Mouse (Mus musculus) megakaryocyte, adult 5-6 weeks (primary cell): Measurements from ENCODE around the gene Mdh2. TPM values are rescaled to one million over a fixed set of nuclear protein-coding genes. Genes with fewer than 3 reads are reported as not detected.

Experiments
- ATAC-seq: 2 replicates; pipeline ENCODE4 v1.8.0; 2016; ENCODE audit warnings: mild to moderate bottlenecking, inconsistent platforms; ENCODE audit not compliant: poor library complexity, severe bottlenecking
- total RNA-seq, 2 experiments: library from RNA; stranded (forward) in 1 of 2; stranded (reverse) in 1 of 2; fragments of 153-499, 151-499 nt in 1 of 2; fragments of 221-1000, 200-1000 nt in 1 of 2; gene quantifications; 2 replicates each; pipeline versions ENCODE4 v1.2.3 to v1.2.4; 2015 to 2017

Mdh2 gene
- total RNA-seq, 2 experiments from 2014 or later: 111 to 251 TPM

DNA sequence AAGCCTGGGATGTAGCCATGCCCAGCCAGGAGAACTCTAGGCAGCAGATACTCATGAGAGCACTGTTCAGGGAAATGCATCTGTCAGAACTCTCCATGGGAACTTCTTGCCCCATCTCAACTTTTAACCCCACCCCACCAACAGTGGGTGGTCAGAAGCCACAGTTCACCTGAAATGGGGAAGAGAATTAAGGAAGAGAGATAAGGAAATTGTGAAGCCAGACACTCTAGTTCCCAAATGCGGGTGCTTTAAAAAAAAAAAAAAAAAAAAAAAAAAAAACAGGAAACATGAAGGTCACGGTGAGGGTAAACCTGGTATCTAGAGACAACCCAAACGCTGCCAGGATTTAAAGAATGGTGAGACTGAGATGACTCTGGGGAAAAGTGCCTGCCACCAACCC, 5.8 kb upstream of the Mdh2 start:
- ATAC-seq: peak; percentile 88

DNA sequence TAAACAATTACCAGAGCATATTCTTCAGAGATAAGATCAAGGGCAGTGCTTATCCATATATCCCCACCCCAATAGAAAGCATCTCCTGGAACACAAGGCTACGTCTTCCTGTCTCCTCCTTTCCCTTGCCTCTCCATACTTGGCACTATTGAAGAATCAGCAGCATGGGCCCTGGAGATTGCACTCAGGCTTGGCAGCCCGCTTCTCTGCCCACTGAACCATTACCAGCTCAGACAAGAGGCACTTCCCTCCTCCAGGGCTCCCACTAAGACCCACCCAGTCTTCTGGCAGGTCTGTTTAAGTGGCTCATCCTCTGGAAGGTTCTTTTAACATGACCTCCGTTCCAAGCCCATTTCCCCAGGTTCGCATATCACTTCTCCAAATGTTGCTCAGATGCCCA, 1.7 kb upstream of the Mdh2 start:
- no peak for ATAC-seq

DNA sequence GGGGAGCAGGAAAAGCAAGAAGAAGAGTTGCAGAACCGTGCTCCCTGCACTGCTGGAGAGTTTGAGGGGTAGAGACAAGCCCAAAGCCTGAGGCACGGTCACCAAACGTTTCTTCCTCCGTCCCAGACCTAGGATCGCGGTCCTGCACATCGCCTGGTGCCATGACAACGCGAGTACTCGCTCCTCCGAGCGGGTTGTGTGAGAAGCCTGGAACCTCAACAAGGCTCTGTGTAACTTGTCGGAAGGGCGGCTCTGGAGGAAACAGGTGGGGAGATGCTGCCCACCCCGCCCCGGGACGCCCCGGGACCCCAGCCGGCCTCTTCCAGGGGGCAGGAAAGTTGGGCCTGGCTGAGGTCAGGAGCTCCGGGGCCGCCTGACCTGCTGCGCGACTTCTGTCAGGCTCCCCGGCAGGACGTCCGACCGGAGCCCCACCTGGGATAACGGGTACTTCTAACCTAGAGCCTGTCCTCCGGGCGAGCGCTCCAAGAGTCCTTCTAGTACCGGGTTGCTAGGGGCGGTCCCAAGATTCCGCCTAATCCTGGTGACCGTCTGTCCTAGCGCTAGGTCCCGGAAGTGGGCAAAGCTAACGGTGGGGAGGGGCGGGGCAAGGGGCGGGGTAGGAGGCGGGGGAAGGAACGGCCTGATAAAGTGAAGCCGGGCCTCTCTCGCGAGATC, 347 bp upstream of the Mdh2 start, which contains the start of gene Styxl1:
Styxl1 (minus strand) TSS at position 590 of the 675 bp plus-strand sequence.
- no peak for ATAC-seq

DNA sequence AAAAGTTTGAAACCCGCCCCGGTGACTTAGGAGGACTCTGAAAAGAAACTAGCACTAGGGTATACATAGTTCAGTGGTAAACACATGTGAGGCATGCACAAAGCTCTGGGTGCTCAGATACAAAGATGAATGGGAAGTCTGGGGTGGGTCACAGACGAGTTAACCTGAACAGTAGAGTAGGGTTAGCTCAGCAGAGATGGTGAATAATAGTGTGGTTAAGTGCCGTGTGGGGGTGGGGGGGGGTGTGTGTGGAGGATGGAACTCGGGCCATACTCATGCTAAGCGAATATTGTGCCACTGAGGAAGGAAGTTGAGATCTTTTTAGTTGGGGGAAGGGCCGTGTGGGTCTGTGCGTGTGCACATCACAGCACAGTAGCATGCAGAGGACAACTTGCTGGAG, 2.1 kb downstream of the Mdh2 start:
- ATAC-seq: peak; percentile 36

GRCm38 (mm10) chr5:135782901-135783300, 4.6 kb downstream of the Mdh2 start:
- ATAC-seq: no peak

GRCm38 (mm10) chr5:135793996-135794858, 15.9 kb downstream of the Mdh2 start:
- peak; percentile 95 for ATAC-seq

DNA sequence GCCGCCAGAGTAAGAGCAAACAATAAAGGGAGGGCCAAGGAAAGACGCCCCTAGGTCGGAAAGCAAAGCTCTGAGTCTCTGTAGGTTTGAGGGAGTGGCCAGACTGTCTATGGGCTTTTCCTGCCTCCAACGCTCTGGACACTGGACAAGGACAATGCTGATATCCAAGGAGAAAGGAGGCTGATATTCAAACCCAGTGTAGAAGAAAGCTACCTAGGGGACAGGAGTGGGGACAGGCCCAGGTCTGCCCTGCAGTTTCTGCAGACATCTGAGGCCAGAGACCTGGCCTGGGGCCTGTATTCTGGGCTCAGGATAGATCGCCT, 16.5 kb downstream of the Mdh2 start:
- peak; percentile 28; the same call in 1 of the 2 replicates for ATAC-seq

DNA sequence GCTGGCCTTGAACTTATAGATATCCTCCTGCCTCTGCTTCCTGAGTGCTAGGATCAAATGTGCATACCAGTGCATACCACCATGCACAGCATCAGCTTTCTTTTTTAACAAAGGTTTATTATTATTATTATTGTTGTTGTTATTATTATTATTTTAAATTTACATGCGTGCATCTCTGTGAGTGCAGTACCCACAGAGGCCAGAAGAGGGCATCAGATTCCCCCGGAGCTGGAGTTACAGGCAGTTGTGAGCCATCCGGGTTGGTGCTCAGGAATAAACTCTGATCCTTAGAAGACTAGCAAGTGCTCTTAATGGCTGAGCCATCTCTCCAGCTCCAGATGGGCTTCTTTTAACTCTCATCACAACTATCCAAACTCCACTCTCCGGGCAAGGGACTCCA, 21.5 kb downstream of the Mdh2 start:
- ATAC-seq: no peak

GRCm38 (mm10) chr5:135800927-135801326, 22.6 kb downstream of the Mdh2 start:
- ATAC-seq: no peak

DNA sequence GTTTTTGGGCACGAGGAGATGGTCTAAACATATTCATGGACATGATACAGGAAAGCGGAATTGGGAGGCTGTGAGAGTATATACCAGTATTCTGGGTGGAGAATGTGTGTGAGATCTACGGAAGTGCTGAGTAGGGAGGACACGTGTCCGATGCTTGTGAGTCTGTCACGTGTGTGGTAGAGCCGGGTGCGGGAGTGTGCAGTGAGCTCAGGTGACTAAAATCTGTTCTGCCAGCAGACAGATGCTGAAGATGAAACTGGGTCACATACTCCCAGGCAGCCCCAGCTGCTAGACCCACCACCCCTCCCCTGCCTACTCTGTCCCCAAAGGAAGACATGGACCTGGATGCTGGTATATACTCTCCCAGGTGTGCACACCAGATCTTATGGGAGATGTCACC, 24.4 kb downstream of the Mdh2 start:
- no peak for ATAC-seq

DNA sequence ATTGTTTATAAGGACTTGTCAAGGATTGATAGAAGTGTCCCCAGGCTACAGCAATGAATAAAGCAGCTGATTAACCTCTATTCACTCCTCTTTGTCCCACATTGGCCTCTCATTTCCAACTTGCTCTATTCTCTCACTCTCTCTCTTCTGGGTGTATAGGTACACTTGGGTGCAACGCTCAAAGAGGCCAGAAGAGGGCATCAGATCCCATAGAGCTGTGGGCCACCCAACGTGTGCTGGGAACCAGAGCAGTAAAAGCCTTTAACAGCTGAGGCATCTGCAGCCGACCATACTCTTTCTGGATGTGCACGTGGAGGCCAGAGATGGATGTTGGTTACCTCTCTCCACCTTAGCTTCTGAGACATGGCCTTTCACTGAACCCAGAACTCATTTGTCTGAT, 24.9 kb downstream of the Mdh2 start:
- ATAC-seq: no peak

DNA sequence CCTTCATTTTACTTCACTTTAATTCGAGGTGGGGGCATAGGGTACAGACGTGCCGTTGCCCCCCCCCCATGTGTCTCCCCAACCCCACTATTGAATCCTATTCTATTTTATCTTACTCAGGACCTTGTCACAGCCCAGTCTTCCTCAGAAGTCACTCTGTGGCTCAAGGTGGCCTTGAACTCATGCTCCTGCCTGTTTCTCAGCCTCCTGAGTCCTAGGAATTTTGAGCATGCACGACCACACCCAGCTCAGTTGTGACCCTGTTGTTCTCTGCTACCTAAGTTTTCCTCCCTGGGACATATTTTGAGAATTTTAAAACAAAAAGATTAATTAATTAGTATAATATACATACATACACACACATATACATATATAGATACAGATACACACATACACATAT, 25.4 kb downstream of the Mdh2 start:
- no peak for ATAC-seq

DNA sequence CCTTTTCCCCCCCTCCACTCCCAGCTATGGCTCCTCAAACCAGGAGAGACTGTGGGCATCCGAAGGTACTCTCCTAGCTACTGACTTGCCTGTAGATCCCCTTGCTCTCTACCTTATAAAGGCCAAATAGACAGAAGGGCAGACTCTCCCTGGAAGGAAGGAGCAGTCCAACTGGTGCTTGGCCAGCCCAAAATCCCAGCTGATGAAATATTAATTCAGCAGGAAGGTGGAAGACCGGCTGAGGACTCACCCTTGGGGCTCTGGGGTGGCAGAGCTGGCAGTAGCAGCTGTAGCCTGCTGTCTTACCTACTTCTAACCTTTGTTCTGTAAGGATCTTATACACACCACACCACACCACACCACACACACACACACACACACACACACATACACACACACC, 26.5 kb downstream of the Mdh2 start:
- ATAC-seq: no peak

DNA sequence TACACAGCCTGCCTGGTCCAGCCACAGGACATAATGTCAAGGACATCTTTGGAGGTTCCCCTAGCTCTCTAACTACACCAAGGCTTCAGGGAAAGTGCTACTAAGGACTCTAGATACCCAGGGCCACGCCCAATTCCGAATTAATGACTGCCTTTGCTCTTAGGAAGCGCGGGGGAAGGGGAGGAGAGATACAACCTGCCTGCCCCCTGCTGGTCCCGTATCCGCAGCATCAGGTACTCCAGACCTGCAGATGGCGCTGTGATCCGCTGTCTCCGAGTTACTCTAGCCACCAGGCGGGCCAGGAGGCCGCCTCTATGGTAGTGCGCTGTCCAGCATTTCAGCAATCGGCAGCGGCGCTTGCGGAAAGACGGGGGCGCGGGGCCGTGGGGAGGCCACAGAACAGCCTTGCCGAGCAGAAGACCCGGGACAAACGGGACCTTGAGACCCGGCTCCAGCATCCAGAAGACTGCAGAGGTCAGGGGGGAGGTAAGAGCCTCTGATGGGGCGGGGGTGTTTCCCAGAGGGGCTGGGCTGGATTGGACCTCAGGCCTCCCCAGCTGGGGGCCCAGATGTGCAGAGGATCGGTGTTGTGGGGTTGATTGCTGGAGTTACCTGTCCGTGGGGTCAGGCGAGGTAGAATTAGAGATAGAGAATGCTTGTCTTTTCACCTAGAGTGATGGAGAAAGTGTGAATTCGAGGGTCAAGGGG, 28.4 kb downstream of the Mdh2 start, which contains the start of gene Srrm3:
Srrm3 (plus strand) TSS at position 336 of the 708 bp plus-strand sequence.
- peak; percentile 100 for ATAC-seq

DNA sequence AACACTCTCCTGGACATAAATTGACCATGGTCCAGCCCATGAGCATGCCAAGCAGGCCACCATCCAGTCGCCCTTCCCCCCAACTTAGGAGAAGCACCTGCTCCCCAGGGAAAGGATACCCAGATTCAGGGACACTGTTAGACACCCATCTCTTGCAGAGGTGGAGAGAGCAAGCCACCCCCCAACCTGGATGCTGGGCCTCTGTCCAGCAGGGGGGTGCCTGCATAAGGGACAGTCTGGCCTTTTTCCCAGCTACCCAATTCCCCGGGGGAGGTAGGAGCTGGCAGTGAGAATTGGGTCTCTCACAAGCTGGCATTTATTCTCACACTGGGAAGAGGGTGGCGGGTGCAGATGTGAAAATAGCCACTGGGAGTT, 29.0 kb downstream of the Mdh2 start:
- ATAC-seq: no peak

DNA sequence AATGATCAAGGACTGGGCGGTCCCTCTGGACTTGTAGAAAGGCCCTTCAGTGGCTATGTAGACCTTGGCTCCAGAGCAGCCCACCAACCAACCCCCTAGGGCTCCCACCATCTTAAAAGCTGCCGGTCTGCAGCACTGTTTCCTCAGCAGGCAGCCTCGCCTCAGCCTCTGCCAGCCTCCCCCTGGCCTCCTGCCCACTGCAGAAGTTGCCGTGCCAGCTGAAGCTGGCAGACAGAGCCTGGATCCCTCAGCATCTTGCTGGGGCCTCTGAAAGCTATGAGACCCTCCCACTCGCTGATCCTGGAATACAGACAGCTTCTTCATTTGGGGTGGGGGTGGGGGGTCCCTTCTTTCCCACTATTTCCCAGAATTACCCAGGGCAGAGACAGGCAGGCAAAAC, 34.7 kb downstream of the Mdh2 start:
- ATAC-seq: no peak

DNA sequence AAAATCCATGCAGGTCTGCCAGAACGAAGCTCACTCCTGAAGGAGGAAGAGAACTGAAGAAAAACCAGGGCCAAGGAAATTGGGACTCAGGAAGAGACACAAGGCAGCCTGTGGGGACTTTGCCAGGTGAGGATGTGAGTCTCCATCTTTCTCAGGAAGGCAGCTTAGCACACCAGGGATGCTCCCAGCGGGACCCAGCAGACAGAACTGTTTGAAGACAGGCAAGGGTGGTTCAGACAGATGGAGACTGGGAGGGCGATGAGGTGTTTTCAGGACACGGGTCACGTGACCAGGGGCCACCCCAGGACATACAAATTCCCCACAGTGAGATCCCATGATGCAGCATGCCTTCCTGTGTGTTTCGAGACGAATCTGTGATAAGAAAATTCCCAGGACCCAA, 40.2 kb downstream of the Mdh2 start:
- ATAC-seq: no peak

DNA sequence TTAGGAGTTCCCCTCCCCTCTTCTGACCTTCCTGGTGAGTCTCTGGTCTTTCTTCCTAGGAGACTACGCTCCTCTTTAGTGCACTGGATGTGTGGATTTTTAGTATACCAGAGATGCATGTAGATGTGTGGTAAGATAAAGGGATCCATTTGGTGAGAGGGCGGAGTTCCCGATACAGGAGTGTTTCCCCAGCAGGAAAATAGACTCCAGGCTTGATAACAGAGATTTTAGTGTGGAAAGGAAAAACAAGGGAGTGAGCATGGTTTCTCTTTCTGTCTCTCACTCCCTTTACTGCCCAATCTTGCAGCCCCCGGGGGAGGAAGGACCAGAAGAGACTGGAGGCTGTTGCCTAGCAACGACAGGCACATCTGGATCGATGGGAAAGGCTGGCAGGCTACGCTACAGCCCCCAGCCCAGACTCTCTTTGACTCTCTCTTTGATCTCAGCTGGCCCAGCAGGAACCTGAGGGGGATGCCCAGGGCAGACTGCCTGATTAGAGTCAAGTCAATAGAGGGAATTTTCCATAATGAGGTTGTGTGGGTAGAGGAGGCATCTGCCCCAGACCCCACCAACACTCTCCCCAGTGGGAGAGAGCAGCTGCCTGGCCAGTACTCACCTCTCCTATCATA, 44.1 kb downstream of the Mdh2 start:
- ATAC-seq: no peak

DNA sequence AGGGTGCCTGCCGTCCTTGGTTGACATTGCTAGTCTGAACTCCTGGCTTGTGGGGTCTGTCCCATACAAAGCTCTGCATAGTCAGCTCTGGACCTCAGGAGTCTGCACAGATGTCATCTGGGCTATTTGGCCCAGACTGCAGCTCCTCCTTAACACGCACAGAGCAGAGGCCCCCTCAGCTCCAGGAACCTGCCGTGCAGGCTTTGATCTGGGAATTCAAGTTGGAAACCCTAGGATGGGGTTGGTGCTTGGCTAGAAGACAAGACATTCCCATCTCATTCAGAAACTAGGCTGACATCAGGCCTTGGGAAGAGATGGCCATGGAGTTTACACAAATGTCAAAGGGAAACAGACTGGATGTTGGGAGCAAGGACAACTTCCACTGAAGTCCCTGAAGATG, 46.2 kb downstream of the Mdh2 start:
- no peak for ATAC-seq

DNA sequence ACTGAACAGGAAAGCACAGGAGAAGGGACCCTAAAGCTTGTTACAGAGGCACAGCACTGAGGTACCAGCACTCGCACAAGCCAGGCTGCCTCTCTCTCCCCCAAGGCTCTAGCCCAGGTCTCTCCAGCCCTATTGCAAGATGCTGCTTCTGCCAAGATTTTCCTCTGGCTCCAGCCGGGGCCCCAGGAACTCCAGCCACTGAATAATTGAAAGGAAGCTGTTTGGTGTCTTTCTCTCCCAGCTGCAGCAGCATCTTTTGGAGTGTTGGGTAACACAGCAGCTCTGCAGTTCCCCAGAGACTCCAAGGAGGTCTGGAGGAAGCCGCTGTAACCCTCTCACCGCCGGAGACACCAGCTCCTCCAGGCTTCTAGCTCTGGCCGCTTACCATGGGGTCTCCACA, 47.9 kb downstream of the Mdh2 start:
- ATAC-seq: no peak

DNA sequence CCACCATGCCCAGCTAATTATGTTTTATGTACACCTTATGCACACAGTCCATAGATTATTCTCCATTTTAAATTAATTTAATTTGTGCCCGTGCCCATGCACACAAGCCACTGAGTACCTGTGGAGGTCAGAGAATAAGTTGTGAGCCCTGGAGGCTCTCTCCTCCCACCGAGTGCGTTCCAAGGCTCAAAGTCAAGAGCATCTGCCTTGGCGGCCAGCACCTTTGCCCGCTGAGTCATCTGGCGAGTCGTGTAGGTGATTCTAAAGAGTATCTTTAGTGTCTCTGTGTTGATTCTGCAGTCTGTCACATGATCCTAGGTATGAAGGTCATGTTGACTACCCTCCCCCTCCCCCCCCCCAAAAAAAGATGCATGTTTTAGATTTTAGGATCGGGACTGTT, 51.1 kb downstream of the Mdh2 start:
- ATAC-seq: no peak
